Mouse (Mus musculus): Measurements from ENCODE around the gene Usp3. TPM values are rescaled to one million over a fixed set of nuclear protein-coding genes. Genes with fewer than 3 reads are reported as not detected.

Usp3 gene
- polyA plus RNA-seq, 1 experiment from 2014 or later = 72.7 TPM

- DNase-seq (ENCODE audit: low spot score) (no peak), ATAC-seq (ENCODE audit: low FRiP score) (no peak)
- Histone ChIP-seq H3K27me3 (ENCODE audit: control insufficient read depth, insufficient read depth, low read length) (no peaks in the 10 kb centered on the region), H3K4me3 (replicated peaks; ENCODE audit: low read length) (no peak overlapping the region), H3K27ac (no peak overlapping the region), H3K4me1 (replicated peaks; ENCODE audit: control insufficient read depth, insufficient read depth, low read length) (0 out of 2 replicates have a peak, but pooled peaks cover 13% of the 10 kb centered on the region), H3K9ac (no peak overlapping the region), H3K9me3 (ENCODE audit: control insufficient read depth, low read length) (no peaks in the 10 kb centered on the region), H3K36me3 (replicated peaks; ENCODE audit: control insufficient read depth, insufficient read depth) (peaks cover 71% of the 10 kb centered on the region), H3K4me2 (replicated peaks) (no peak overlapping the region)
- WGBS = 94% methylated on average over 6 of the region's 6 CpGs
These were observed 76.5 kb downstream of the Usp3 start for GRCm38 (mm10) chr9:66516296-66516940.

- H3K36me3 ChIP-seq (replicated peaks; ENCODE audit: control insufficient read depth, insufficient read depth) = peaks cover 67% of the 10 kb centered on the region
These were observed 77.2 kb downstream of the Usp3 start for GRCm38 (mm10) chr9:66515680-66516210.

GRCm38 (mm10) chr9:66515115-66515514 is 77.8 kb downstream of the Usp3 start:
- no peak for ATAC-seq (ENCODE audit: low FRiP score)
- no peak overlapping the region for H3K4me2 ChIP-seq (replicated peaks)
- H3K4me1 ChIP-seq (replicated peaks; ENCODE audit: control insufficient read depth, insufficient read depth, low read length) = peaks cover 23% of the 10 kb centered on the region
- no peaks in the 10 kb centered on the region for H3K9me3 ChIP-seq (ENCODE audit: control insufficient read depth, low read length)
- WGBS = 93% methylated on average over 2 of the region's 2 CpGs
- H3K36me3 ChIP-seq (replicated peaks; ENCODE audit: control insufficient read depth, insufficient read depth) = peaks cover 61% of the 10 kb centered on the region
- no peak for DNase-seq (ENCODE audit: low spot score)
- H3K4me3 ChIP-seq (replicated peaks; ENCODE audit: low read length) = no peak overlapping the region
- no peak overlapping the region for H3K27ac ChIP-seq
- no peak overlapping the region for H3K9ac ChIP-seq
- H3K27me3 ChIP-seq (ENCODE audit: control insufficient read depth, insufficient read depth, low read length) = no peaks in the 10 kb centered on the region

More at GRCm38 (mm10) chr9:66515680-66516210, 77.2 kb downstream of the Usp3 start:
- Histone ChIP-seq H3K4me2 (replicated peaks) (no peak overlapping the region), H3K9me3 (ENCODE audit: control insufficient read depth, low read length) (no peaks in the 10 kb centered on the region), H3K4me3 (replicated peaks; ENCODE audit: low read length) (no peak overlapping the region), H3K9ac (no peak overlapping the region), H3K27ac (no peak overlapping the region), H3K4me1 (replicated peaks; ENCODE audit: control insufficient read depth, insufficient read depth, low read length) (peaks cover 17% of the 10 kb centered on the region), H3K27me3 (ENCODE audit: control insufficient read depth, insufficient read depth, low read length) (no peaks in the 10 kb centered on the region)
- DNase-seq (ENCODE audit: low spot score) (no peak), ATAC-seq (ENCODE audit: low FRiP score) (no peak)
- 84% methylated on average over 10 of the region's 10 CpGs for WGBS

GRCm38 (mm10) chr9:66514256-66514770 is 78.6 kb downstream of the Usp3 start, which contains the start of gene Fbxl22:
Fbxl22 (minus strand) TSS chr9:66514593.
- no peak within 1 kb of the TSS for H3K4me3 ChIP-seq (replicated peaks; ENCODE audit: low read length)
- peaks cover 22% of the 10 kb centered on the region for H3K4me1 ChIP-seq (replicated peaks; ENCODE audit: control insufficient read depth, insufficient read depth, low read length)
- WGBS = 78% methylated on average over 17 of the region's 17 CpGs
- H3K27me3 ChIP-seq (ENCODE audit: control insufficient read depth, insufficient read depth, low read length) = no peaks in the 10 kb centered on the region
- H3K36me3 ChIP-seq (replicated peaks; ENCODE audit: control insufficient read depth, insufficient read depth) = peaks cover 60% of the 10 kb centered on the region
- no peak within 1 kb of the TSS for H3K4me2 ChIP-seq (replicated peaks)
- DNase-seq (ENCODE audit: low spot score) (peak; percentile 53), ATAC-seq (ENCODE audit: low FRiP score) (no peak)
- H3K9me3 ChIP-seq (ENCODE audit: control insufficient read depth, low read length) = no peaks in the 10 kb centered on the region
- no peak within 1 kb of the TSS for H3K9ac ChIP-seq
- 0 out of 2 replicates have a peak within 1 kb of the TSS, but pooled peaks have one; percentile 93 for H3K27ac ChIP-seq

- Histone ChIP-seq H3K9me3 (ENCODE audit: control insufficient read depth, low read length) (no peaks in the 10 kb centered on the region), H3K27me3 (ENCODE audit: control insufficient read depth, insufficient read depth, low read length) (no peaks in the 10 kb centered on the region), H3K36me3 (replicated peaks; ENCODE audit: control insufficient read depth, insufficient read depth) (peaks cover 60% of the 10 kb centered on the region), H3K4me2 (replicated peaks) (no peak overlapping the region), H3K4me3 (replicated peaks; ENCODE audit: low read length) (no peak overlapping the region), H3K27ac (0 out of 2 replicates have a peak overlapping the region, but pooled peaks have one; percentile 93), H3K9ac (no peak overlapping the region), H3K4me1 (replicated peaks; ENCODE audit: control insufficient read depth, insufficient read depth, low read length) (peaks cover 17% of the 10 kb centered on the region)
- no peak for DNase-seq (ENCODE audit: low spot score)
- ATAC-seq (ENCODE audit: low FRiP score) = no peak
- WGBS = 85% methylated on average over 4 of the region's 4 CpGs
These were observed 79.2 kb downstream of the Usp3 start for GRCm38 (mm10) chr9:66513661-66514255.

- no peak for DNase-seq (ENCODE audit: low spot score)
- H3K4me2 ChIP-seq (replicated peaks) = peak overlapping the region; percentile 87
- peaks cover 17% of the 10 kb centered on the region for H3K4me1 ChIP-seq (replicated peaks; ENCODE audit: control insufficient read depth, insufficient read depth, low read length)
- ATAC-seq (ENCODE audit: low FRiP score) = no peak
- H3K9me3 ChIP-seq (ENCODE audit: control insufficient read depth, low read length) = no peaks in the 10 kb centered on the region
- H3K9ac ChIP-seq = no peak overlapping the region
- H3K27me3 ChIP-seq (ENCODE audit: control insufficient read depth, insufficient read depth, low read length) = no peaks in the 10 kb centered on the region
- H3K4me3 ChIP-seq (replicated peaks; ENCODE audit: low read length) = no peak overlapping the region
- peaks cover 60% of the 10 kb centered on the region for H3K36me3 ChIP-seq (replicated peaks; ENCODE audit: control insufficient read depth, insufficient read depth)
- peak overlapping the region; percentile 93; the same call in 1 of the 2 replicates for H3K27ac ChIP-seq
These were observed 79.8 kb downstream of the Usp3 start for GRCm38 (mm10) chr9:66513150-66513549.

- WGBS = under 1% methylated on average over 8 of the region's 8 CpGs
- Histone ChIP-seq H3K36me3 (replicated peaks; ENCODE audit: control insufficient read depth, insufficient read depth) (peaks cover 60% of the 10 kb centered on the region), H3K27me3 (ENCODE audit: control insufficient read depth, insufficient read depth, low read length) (no peaks in the 10 kb centered on the region), H3K4me2 (replicated peaks) (peak overlapping the region; percentile 87), H3K4me1 (replicated peaks; ENCODE audit: control insufficient read depth, insufficient read depth, low read length) (peaks cover 17% of the 10 kb centered on the region), H3K9me3 (ENCODE audit: control insufficient read depth, low read length) (no peaks in the 10 kb centered on the region), H3K27ac (peak overlapping the region; percentile 93), H3K9ac (peak overlapping the region; percentile 72), H3K4me3 (replicated peaks; ENCODE audit: low read length) (peak overlapping the region; percentile 49)
- DNase-seq (ENCODE audit: low spot score) = peak; percentile 83
- peak; percentile 87 for ATAC-seq (ENCODE audit: low FRiP score)
These were observed 80.6 kb downstream of the Usp3 start for GRCm38 (mm10) chr9:66512351-66512671.

- Histone ChIP-seq H3K27me3 (ENCODE audit: control insufficient read depth, insufficient read depth, low read length) (no peaks in the 10 kb centered on the region), H3K27ac (peak overlapping the region; percentile 93), H3K9ac (peak overlapping the region; percentile 72), H3K36me3 (replicated peaks; ENCODE audit: control insufficient read depth, insufficient read depth) (peaks cover 60% of the 10 kb centered on the region), H3K4me2 (replicated peaks) (peak overlapping the region; percentile 87), H3K4me3 (replicated peaks; ENCODE audit: low read length) (peak overlapping the region; percentile 49), H3K9me3 (ENCODE audit: control insufficient read depth, low read length) (no peaks in the 10 kb centered on the region), H3K4me1 (replicated peaks; ENCODE audit: control insufficient read depth, insufficient read depth, low read length) (peaks cover 17% of the 10 kb centered on the region)
- under 1% methylated on average over 76 of the region's 78 CpGs for WGBS
- ATAC-seq (ENCODE audit: low FRiP score) (peak; percentile 93), DNase-seq (ENCODE audit: low spot score) (peak; percentile 97)
These were observed 81.2 kb downstream of the Usp3 start for GRCm38 (mm10) chr9:66511580-66512350.

GRCm38 (mm10) chr9:66510944-66511343 is 82.0 kb downstream of the Usp3 start:
- Histone ChIP-seq H3K36me3 (replicated peaks; ENCODE audit: control insufficient read depth, insufficient read depth) (peaks cover 57% of the 10 kb centered on the region), H3K27me3 (ENCODE audit: control insufficient read depth, insufficient read depth, low read length) (no peaks in the 10 kb centered on the region), H3K9ac (peak overlapping the region; percentile 72), H3K27ac (peak overlapping the region; percentile 93), H3K9me3 (ENCODE audit: control insufficient read depth, low read length) (no peaks in the 10 kb centered on the region), H3K4me3 (replicated peaks; ENCODE audit: low read length) (peak overlapping the region; percentile 49), H3K4me2 (replicated peaks) (peak overlapping the region; percentile 87), H3K4me1 (replicated peaks; ENCODE audit: control insufficient read depth, insufficient read depth, low read length) (peaks cover 17% of the 10 kb centered on the region)
- 0% methylated on average over 2 of the region's 2 CpGs for WGBS
- DNase-seq (ENCODE audit: low spot score) = no peak
- no peak for ATAC-seq (ENCODE audit: low FRiP score)

All from hindbrain, embryonic 14.5 days (tissue).